Mouse (Mus musculus) liver, embryonic 14.5 days (tissue): ENCODE data around the gene Gys2.

Experiments used
- CTCF ChIP-seq: IDR thresholded peaks from 2 replicates; pipeline ENCODE4 v1.5.1; 2016; ENCODE audit warnings: antibody characterized with exemption, low read depth, control low read depth
- EP300 ChIP-seq: IDR thresholded peaks from 2 replicates; pipeline ENCODE4 v1.6.1; 2016; ENCODE audit warnings: antibody characterized with exemption, low read depth

DNA sequence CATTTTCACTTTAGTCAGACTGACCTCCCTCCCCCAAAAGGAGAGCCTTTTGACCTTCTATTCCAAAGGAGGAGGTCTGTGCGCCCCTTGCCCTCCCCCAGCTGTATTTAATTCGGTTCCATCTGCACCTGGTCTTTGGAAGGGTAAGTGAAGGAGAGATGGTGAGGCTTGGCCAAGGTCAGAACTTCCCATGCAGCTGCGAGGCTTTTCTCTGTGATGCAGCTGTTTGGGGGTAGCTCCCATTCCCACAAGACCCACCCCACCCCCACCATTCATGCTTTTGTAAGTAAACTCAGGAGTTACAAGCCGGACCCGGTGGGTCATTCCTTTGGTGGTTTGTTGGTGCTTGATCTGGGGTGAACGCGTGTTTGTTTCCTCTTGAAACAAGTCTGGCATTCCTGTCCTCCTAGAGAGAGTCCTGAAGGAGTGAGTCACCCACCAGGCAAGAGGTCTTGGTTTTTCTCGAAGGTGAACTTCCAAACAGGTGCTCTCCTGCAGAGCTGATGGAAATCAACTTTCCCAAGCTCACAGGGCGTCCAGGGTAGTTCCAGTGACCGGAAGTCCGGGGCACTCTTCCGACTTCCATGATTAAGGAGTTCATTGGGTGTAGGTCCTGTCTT lies 38.7 kb upstream of the Gys2 start:
- TF ChIP-seq CTCF (no peak), EP300 (no peak)
